Mouse (Mus musculus) monocyte, adult 2 months (primary cell): ENCODE measurements around the gene Cela1.

Source experiments
- DNase-seq, 2 experiments: peaks; one replicate each; pipeline ENCODE4 v3.0.0; 2022; ENCODE audit warnings: low spot score in 2 of 2, low read depth in 1 of 2

Cela1 gene

GRCm38 (mm10) chr15:100687430-100687971 lies at the start of gene Cela1:
Gene Cela1 (minus strand): TSS chr15:100687921.
- no peak for DNase-seq

GRCm38 (mm10) chr15:100735953-100736300 lies 48.2 kb upstream of the Cela1 start:
- no peak for DNase-seq

- DNase-seq: no peak
Observed at GRCm38 (mm10) chr15:100735095-100735952, 47.6 kb upstream of the Cela1 start.

GRCm38 (mm10) chr15:100732580-100732979 lies 44.9 kb upstream of the Cela1 start:
- no peak for DNase-seq

GRCm38 (mm10) chr15:100731081-100731480 lies 43.4 kb upstream of the Cela1 start:
- no peak for DNase-seq

- peak in 1 of 2 experiments; percentile 37 for DNase-seq
Observed at GRCm38 (mm10) chr15:100729281-100729985, 41.7 kb upstream of the Cela1 start, which contains the start of gene Galnt6. Gene Galnt6 (minus strand): TSS chr15:100729376.

GRCm38 (mm10) chr15:100728586-100728985 lies 40.9 kb upstream of the Cela1 start:
- DNase-seq: peak; percentile 54 to 62

GRCm38 (mm10) chr15:100727834-100728233 lies 40.1 kb upstream of the Cela1 start:
- no peak for DNase-seq

- DNase-seq: no peak
Observed at GRCm38 (mm10) chr15:100726721-100727120, 39.0 kb upstream of the Cela1 start.

- DNase-seq: no peak
Observed at GRCm38 (mm10) chr15:100723505-100723904, 35.8 kb upstream of the Cela1 start.

- no peak for DNase-seq
Observed at GRCm38 (mm10) chr15:100722564-100722963, 34.8 kb upstream of the Cela1 start.

GRCm38 (mm10) chr15:100722026-100722425 lies 34.3 kb upstream of the Cela1 start:
- DNase-seq: no peak

- DNase-seq: no peak
Observed at GRCm38 (mm10) chr15:100721445-100721844, 33.7 kb upstream of the Cela1 start.

GRCm38 (mm10) chr15:100720066-100720465 lies 32.3 kb upstream of the Cela1 start:
- no peak for DNase-seq

GRCm38 (mm10) chr15:100719217-100719616 lies 31.5 kb upstream of the Cela1 start:
- no peak for DNase-seq

- DNase-seq: no peak
Observed at GRCm38 (mm10) chr15:100718572-100718971, 30.9 kb upstream of the Cela1 start.

- DNase-seq: no peak
Observed at GRCm38 (mm10) chr15:100717933-100718332, 30.2 kb upstream of the Cela1 start.

- DNase-seq: no peak
Observed at GRCm38 (mm10) chr15:100715399-100715993, 27.8 kb upstream of the Cela1 start.

GRCm38 (mm10) chr15:100714470-100714869 lies 26.7 kb upstream of the Cela1 start:
- no peak for DNase-seq

- DNase-seq: no peak
Observed at GRCm38 (mm10) chr15:100710838-100711237, 23.1 kb upstream of the Cela1 start.

- no peak for DNase-seq
Observed at GRCm38 (mm10) chr15:100708433-100709078, 20.8 kb upstream of the Cela1 start.
